Mouse (Mus musculus): ENCODE results near the gene Hoxa10.

- TF ChIP-seq EP300 (IDR thresholded peaks at IDR 0.05; ENCODE audit: low read depth) (no peak), CTCF (IDR thresholded peaks at IDR 0.05; ENCODE audit: low read depth) (no peak)
Measured at GRCm38 (mm10) chr6:52203371-52204049, 37.1 kb downstream of the Hoxa10 start.

Data from liver, postnatal 0 days (tissue).